Mouse (Mus musculus) cortical plate, adult 2 months (tissue): Measurements from ENCODE around the gene Pgm5.

Experiments
- CTCF ChIP-seq: fragments of 200-500 bp; IDR thresholded peaks from 2 replicates; pipeline ENCODE4 v1.5.1; 2011; ENCODE audit warnings: mild to moderate bottlenecking, control low read depth, low read length; ENCODE audit not compliant: insufficient read depth; ENCODE audit errors: extremely low read depth
- POLR2A ChIP-seq: fragments of 200-500 bp; IDR thresholded peaks from 2 replicates; pipeline ENCODE4 v1.6.1; 2011; ENCODE audit warnings: mild to moderate bottlenecking, low read length, control low read depth; ENCODE audit not compliant: insufficient read depth; ENCODE audit errors: extremely low read depth

- TF ChIP-seq CTCF: no peak
- no peak for TF ChIP-seq POLR2A
Measured at GRCm38 (mm10) chr19:24785898-24786297, 75.8 kb downstream of the Pgm5 start.
